Mouse (Mus musculus): Measurements from ENCODE around the gene Bri3bp.

The Bri3bp gene

GRCm38 (mm10) chr5:125452573-125452972, 11.2 kb downstream of the Bri3bp start:
- no peak for DNase-seq (ENCODE audit: low read depth, low spot score)

DNA sequence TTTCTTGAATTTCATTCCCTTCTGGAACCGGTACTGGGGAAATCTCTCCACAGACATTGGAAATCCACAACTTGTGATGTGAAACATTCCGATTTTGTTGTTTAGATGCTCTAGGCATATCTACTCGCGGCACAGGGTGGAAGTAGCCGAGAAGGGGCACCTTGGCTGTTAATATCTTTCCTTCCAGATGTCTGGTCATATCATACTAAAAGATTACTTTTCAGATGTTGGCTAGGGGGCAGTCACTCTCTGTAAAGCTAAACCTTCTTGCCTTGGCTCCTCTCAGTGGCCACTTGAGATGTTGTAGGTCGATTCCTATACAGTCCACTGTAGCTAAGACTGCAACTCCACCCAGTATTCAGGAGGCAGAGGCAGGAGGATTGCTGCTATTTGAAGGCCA, 14.7 kb downstream of the Bri3bp start:
- no peak for DNase-seq (ENCODE audit: low read depth, low spot score)

DNA sequence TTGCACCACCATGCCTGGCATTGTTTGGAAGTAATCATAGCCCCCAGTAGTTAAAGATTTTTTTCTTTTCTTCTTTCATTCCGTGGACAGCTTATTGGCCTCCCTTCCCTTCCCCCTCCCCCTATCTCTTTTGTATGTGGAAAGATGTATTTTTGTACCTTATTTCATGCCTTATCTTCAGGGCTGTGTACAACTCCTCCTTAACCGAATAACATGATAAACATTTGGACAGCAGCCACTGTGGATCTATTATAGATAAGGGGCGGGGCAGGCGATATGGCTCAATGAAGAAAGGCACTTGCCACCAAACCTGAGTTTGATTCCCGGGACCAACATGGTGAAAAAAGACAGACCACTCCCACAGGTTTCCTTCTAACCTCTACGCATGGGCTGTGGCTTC, 16.2 kb downstream of the Bri3bp start:
- DNase-seq (ENCODE audit: low read depth, low spot score) = no peak

GRCm38 (mm10) chr5:125460574-125460973, 19.2 kb downstream of the Bri3bp start:
- DNase-seq (ENCODE audit: low read depth, low spot score) = no peak

GRCm38 (mm10) chr5:125461868-125462445, 20.6 kb downstream of the Bri3bp start:
- no peak for DNase-seq (ENCODE audit: low read depth, low spot score)

- DNase-seq (ENCODE audit: low read depth, low spot score) = no peak
These were observed 23.8 kb downstream of the Bri3bp start for GRCm38 (mm10) chr5:125465192-125465591.

DNA sequence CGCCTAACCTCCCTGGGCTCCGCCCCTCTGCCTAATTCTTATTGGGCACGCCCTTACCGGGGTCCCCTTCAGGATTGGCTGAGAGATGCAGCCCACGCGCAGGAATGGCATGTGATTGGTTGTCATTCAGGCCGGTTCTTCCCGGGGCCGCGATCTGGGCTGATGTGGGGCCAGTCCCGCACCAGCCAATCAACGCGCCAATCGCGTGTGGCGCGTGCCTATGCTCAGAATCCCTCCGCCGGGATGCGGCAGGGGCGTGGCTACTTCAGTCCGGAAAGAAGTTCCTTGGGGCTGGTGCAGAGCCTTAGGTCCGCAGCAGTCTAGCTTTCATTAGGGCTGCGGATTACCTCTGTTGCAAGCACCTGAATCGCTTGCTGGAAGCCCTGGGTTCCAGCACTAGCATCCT, 24.3 kb downstream of the Bri3bp start:
- DNase-seq (ENCODE audit: low read depth, low spot score) = peak; percentile 86

GRCm38 (mm10) chr5:125466483-125466882, 25.1 kb downstream of the Bri3bp start:
- DNase-seq (ENCODE audit: low read depth, low spot score) = no peak

DNA sequence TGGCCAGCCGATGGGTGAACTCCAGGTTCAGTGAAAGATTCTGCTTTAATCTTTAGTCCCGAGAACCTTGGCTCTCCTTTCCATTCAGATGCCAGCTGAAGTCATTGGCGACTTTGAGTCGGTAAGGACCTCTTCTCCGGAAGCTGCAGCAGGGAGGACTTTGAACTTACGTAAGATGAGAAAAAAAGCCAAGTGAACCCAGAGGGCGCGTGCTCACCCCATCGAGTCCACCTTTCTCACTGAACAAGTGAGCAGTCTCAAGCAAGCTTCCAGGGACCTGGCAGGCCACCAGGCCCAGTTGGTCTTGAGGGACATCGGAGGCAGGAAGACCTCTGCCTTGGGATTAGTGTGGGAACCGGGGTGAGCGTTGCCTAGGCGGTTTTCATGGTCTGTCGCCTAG, 25.9 kb downstream of the Bri3bp start:
- no peak for DNase-seq (ENCODE audit: low read depth, low spot score)

DNA sequence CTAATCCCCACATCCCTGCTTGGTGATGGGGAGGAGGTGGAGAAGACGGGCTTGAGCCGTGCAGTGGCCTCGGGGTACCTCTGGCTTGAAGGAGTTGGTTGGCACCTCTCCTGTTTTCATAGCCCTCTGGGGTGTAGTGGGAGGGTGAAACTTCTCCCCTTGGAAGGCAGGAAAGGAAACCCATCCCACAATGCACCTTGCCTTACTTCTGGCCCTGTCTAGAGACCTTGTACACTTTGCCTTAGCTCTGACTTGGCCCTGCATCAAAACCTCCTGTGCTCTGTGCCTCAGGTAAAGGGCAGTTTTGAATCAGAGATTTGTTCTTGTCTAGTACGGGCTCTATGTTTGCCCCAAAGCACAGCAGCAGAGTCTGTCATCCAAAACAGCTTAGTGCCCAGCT, 29.3 kb downstream of the Bri3bp start:
- no peak for DNase-seq (ENCODE audit: low read depth, low spot score)

DNA sequence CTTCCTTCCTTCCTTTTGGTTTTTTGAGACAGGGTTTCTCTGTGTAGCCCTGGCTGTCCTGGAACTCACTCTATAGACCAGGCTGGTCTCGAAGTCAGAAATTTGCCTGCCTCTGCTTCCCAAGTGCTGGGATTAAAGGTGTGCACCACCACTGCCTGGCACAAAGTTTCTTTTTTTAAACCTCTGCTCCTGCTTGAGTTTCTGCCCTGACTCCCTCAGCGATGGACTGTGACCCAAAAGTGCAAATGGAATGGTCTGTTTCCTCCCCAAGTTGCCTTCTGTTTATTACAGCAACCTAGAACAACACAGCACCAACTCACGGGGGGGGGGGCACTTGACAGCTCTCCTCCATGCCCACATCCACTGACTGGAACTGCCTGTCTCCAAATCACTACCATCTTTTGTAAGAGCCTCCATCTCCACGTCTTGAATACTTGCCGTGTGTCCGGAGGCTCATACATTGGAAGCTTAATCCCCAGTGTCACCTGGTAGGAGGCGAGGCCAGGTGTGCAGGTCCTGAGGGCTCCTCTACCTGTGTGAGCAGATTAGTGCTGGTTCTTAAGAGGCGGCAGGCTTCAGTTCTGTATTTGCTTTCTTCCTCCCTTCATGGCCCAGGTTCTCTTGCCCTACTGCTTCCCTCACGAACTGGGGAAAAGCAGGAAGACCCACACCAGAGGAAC, 31.6 kb downstream of the Bri3bp start:
- no peak for DNase-seq (ENCODE audit: low read depth, low spot score)

DNA sequence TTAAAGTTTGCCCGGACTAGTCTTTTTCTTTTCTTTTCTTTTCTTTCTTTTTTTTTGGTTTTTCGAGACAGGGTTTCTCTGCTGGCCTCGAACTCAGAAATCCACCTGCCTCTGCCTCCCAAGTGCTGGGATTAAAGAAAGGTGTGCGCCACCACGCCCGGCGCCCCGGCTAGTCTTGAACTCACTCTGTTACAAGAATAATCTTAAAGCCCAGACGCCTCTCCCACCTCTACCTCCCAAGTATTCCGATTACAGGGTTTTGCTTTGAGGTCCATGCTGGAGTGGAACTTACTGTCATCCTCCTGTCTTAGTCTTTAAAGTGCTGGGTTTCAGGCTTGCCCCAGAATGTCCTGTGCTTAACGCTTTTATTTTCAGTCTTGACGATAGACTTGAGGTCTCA, 33.7 kb downstream of the Bri3bp start:
- no peak for DNase-seq (ENCODE audit: low read depth, low spot score)

DNA sequence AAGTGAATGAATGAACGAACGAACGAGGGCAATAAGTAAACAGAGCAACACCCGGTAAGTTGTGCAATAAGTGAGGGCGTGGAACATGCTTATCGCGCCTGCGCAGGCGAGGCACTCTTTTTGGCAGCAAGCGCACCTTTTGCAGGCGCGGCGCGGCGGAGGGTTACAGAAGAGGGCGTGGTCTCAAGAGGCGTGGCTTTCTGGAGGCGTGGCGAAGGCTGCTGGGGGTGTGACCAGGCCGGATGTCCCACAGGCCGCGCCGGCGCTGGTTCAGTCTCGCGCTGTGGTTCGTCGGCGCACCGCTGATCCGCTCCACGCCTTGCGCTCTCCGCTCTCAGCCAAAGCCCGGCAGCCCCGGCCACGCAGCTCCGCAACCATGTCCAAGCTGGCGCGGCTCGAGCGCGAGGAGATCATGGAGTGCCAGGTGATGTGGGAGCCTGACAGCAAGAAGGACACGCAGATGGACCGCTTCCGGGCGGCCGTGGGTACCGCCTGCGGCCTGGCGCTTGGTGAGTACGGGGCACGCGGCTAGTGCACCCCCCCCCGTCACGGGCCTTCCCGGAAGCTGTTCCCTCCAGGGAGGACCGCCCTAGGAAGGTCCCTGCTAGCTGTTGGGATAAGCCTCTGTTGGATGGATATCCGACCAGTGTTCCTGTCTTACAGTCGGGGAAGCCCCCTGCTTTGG, 34.4 kb downstream of the Bri3bp start, which contains the start of gene Aacs:
Gene Aacs, plus strand, starts transcription at position 214 of the 685 bp plus-strand sequence.
- peak; percentile 91 for DNase-seq (ENCODE audit: low read depth, low spot score)

DNA sequence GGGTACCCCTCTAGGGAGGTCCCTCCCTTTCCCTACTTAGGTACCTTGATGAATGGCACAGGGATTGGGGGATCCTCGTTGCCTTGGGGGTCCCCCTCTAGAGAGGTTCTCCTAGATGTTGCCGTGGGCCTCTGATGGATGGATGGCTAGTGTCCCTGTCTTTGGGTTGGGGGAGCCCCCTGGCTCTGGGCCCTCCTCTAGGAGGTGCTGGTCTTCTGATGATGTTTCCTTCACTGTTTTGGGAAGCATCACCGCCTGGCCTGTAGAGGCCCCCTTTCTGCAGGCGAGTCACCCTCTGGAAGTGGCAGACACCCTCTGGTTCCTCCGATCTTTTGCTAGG, 34.9 kb downstream of the Bri3bp start:
- no peak for DNase-seq (ENCODE audit: low read depth, low spot score)

DNA sequence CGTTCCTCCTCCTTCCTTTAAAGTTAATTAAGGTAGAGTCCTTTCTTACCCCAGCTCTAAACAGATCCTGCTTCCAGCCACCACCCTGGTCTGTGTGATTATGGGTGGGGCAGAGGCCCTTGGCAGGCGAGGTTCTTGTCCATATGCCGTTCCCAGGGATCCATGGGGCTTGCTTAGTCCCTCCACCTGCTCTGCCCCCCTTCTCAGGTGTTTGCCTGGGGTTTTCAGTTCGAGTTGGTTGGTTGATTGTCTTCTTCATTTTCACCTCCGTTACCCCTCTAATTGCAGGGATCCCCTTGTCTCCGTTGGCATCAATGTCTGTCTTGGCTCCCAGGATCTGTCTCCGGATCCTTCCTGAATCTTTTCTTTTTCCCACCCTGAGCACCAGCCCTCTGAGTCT, 35.4 kb downstream of the Bri3bp start:
- DNase-seq (ENCODE audit: low read depth, low spot score) = no peak

DNA sequence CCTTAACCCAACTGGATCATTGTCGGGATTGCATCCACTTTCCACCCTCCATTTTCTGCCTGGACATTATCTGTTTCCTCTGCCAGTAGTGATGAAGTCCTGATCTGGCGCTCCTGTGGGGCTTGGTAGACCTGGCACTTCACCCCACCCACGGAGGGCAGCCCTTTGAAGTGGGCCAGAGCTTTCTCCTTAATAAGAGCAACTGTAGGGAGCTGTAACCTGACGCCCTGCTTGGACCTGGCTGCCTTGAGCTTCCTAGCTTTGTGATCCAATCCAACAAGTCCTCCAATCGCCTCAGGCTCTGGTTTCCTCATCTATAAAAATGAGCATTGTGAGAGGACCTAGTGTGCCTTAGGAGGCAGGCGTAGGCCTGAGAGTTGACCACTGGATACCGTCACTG, 36.2 kb downstream of the Bri3bp start:
- DNase-seq (ENCODE audit: low read depth, low spot score) = no peak

- no peak for DNase-seq (ENCODE audit: low read depth, low spot score)
These were observed 36.7 kb downstream of the Bri3bp start for GRCm38 (mm10) chr5:125478037-125478436.

- no peak for DNase-seq (ENCODE audit: low read depth, low spot score)
These were observed 38.0 kb downstream of the Bri3bp start for GRCm38 (mm10) chr5:125479376-125479775.

- DNase-seq (ENCODE audit: low read depth, low spot score) = peak; percentile 79
These were observed 39.3 kb downstream of the Bri3bp start for GRCm38 (mm10) chr5:125480434-125481231.

GRCm38 (mm10) chr5:125482474-125482873, 41.1 kb downstream of the Bri3bp start:
- no peak for DNase-seq (ENCODE audit: low read depth, low spot score)

GRCm38 (mm10) chr5:125483712-125484611, 42.6 kb downstream of the Bri3bp start:
- no peak for DNase-seq (ENCODE audit: low read depth, low spot score)

Data from retina, adult 2 months (tissue).